Comparison of ENCODE assay signal across 7 mouse cellular contexts in the genomic region with DNA sequence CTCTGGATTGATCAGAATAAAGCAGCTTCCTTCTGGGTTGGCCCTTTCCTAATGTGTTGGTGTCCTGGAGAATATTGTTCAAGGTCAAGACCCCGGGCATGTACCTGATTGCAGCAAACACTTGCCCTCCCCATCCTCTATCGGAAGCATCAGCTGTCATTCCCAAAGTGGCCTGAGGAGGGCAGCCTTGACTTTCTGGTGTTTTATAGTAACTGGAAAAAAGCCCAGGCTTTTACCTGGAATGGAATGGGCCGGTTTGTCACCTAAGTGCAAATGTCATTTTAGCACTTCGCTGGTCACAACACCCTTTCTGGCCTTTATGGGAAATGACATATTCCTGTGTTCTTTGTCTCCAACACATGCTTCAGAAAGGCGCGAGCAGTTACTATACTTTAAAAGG.
DNase-seq lines count a peak whose midpoint lies in the region; ATAC-seq and TF ChIP-seq lines count a peak whose summit lies in the region.

No protein-coding gene starts in this region.

- no peaks in the 10 kb centered on the region for H3K27me3 ChIP-seq in C2C12 (ENCODE audit: control insufficient read depth, insufficient read depth, insufficient read length)
- no peaks in the 10 kb centered on the region for H3K27me3 ChIP-seq in lung, embryonic 16.5 days (ENCODE audit: control insufficient read depth, insufficient read depth, low read depth, low read length)

- no peaks in the 10 kb centered on the region for H3K79me3 ChIP-seq in C2C12 (ENCODE audit: low read depth)

- no peaks in the 10 kb centered on the region for H3K36me3 ChIP-seq in C2C12 (ENCODE audit: control insufficient read depth, insufficient read depth)
- no peaks in the 10 kb centered on the region for H3K36me3 ChIP-seq in lung, embryonic 16.5 days (ENCODE audit: control insufficient read depth, insufficient read depth, low read length)

- no peaks in the 10 kb centered on the region for H3K4me1 ChIP-seq in lung, embryonic 16.5 days (replicated peaks; ENCODE audit: control insufficient read depth, insufficient read depth, low read length)

- peak overlapping the region; percentile 44 for H3K4me2 ChIP-seq in lung, embryonic 16.5 days (ENCODE audit: low read depth, low read length)

- no peaks in the 10 kb centered on the region for H3K9me3 ChIP-seq in lung, embryonic 16.5 days (ENCODE audit: control insufficient read depth, low read length)

- ATAC-seq in lung, embryonic 16.5 days (ENCODE audit: low read depth): no peak

- no peak overlapping the region for H3K9ac ChIP-seq in lung, embryonic 16.5 days (ENCODE audit: low read length)

- no peaks in the 10 kb centered on the region for H3K79me2 ChIP-seq in C2C12 (ENCODE audit: control insufficient read depth, insufficient read depth)

- no peak overlapping the region for H3ac ChIP-seq in C2C12 (ENCODE audit: control insufficient read depth, insufficient read length, low read depth)

- 38% methylated on average over 6 of the region's 6 CpGs for WGBS in lung, embryonic 16.5 days

- no peak overlapping the region for H3K4me3 ChIP-seq in C2C12 (ENCODE audit: insufficient read depth, poor library complexity, severe bottlenecking)
- H3K4me3 ChIP-seq in lung, embryonic 16.5 days (ENCODE audit: low read length): peak overlapping the region; percentile 37

- peak; percentile 11 for TF ChIP-seq CTCF in C2C12 (IDR thresholded peaks at IDR 0.05; ENCODE audit: control insufficient read depth, insufficient read depth, insufficient read length)

- intact Hi-C loops in heart, postnatal 36 days (cut with DNase I): loop anchor here (10.0 kb wide), 1 partner anchor 449 kb away; no protein-coding TSS in a partner anchor

- H3K27ac ChIP-seq in lung, embryonic 16.5 days (ENCODE audit: low read length): no peak overlapping the region

- peak; percentile 9 for DNase-seq in 3134 (ENCODE audit: extremely low read depth, insufficient read length, low spot score)
- peak; percentile 23 for DNase-seq in cerebellum, adult 9-11 months
- DNase-seq in heart, postnatal 36 days: peak; percentile 5 to 52
- peak; percentile 67 for DNase-seq in layer of hippocampus, adult 11-12 months (ENCODE audit: low spot score)
- DNase-seq in right cerebral cortex, postnatal 10 days (ENCODE audit: low spot score in 2 of 2): peak; percentile 59 to 82

TF ChIP-seq in C2C12, 6 proteins besides CTCF, POLR2A, EP300 and RAD21:
- no peak for TF ChIP-seq FOSL1 (IDR thresholded peaks at IDR 0.05; ENCODE audit: insufficient read depth, low read length, poor library complexity, severe bottlenecking)
- no peak for TF ChIP-seq MYOG (IDR thresholded peaks at IDR 0.05; ENCODE audit: control insufficient read depth, extremely low read depth, insufficient read length)
- no peak for TF ChIP-seq MYOD1 (IDR thresholded peaks at IDR 0.05; ENCODE audit: control insufficient read depth, insufficient read length, low read depth)
- TF ChIP-seq CEBPB (IDR thresholded peaks at IDR 0.05; ENCODE audit: low read depth): no peak
- TF ChIP-seq MAX (IDR thresholded peaks at IDR 0.05): no peak
- no peak for TF ChIP-seq USF1 (IDR thresholded peaks at IDR 0.05; ENCODE audit: low read depth)
TF ChIP-seq in C2C12: peak in this region for 0.

Comparison
In these comparisons a context has a peak if more than half of its experiments do, and no peak if none do; other contexts are left out.
1. DNase-seq: peak in every context shown above with its lines; median percentile 70 in right cerebral cortex, postnatal 10 days; 67 in layer of hippocampus, adult 11-12 months; 28 in heart, postnatal 36 days; 23 in cerebellum, adult 9-11 months; 9 in 3134.